ENCODE assay signal across 8 mouse cellular contexts in the genomic region with DNA sequence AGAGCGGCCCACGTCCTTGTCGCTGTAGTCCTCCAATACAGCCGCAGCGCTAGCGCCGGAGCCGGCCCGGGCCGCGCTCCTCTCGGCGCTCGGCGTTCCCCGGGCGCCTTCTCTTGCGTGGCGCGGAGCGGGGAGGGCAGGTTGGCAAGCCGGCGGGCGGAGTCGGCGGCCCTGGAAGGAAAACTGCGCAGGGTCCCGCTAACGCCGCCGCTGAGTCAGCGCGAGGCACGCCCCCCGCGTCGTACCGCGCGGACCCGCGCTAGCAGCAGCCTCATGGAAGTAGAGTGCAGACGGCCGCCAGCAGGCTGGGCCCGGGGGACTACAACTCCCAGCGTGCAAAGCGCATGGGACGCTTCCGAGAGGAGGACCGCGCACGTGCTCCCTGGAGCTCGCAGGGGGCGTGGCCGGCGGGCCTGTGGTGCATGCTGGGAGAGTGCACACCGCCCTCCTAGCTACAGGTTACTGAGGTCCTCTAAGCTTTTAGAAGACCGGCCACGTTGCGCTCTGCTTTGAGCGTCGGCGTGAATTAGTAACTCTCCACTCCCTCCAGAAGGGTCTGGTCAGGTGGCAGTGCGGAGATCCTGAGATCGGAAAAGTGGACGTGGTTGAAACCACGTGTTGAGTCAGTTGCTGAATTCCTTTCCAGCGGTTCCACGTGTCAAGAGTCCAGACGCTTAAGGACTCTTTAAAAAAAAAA. TPM values are rescaled to one million over a fixed set of nuclear protein-coding genes. Genes with fewer than 3 reads are reported as not detected.
DNase-seq lines count a peak whose midpoint lies in the region; ATAC-seq lines count a peak whose summit lies in the region.

A gene (minus strand): TSS at position 147 of the 697 bp plus-strand sequence.

- H3K27me3 ChIP-seq in heart, embryonic 14.5 days (ENCODE audit: control insufficient read depth, insufficient read depth, low read length) = no peaks in the 10 kb centered on the region
- no peaks in the 10 kb centered on the region for H3K27me3 ChIP-seq in liver, embryonic 13.5 days
- no peaks in the 10 kb centered on the region for H3K27me3 ChIP-seq in stomach, embryonic 16.5 days (ENCODE audit: control insufficient read depth, insufficient read depth, low read length)

- DNase-seq in c-Kit-negative CD71-positive TER-119-positive erythroid progenitor cells, embryonic 14.5 days (ENCODE audit: low read depth, low spot score) = peak; percentile 88
- DNase-seq in fibroblast of lung, adult 2 months (ENCODE audit: low read depth) = peak; percentile 94
- DNase-seq in kidney, postnatal 14 days = peak; percentile 99
- DNase-seq in liver, embryonic 13.5 days = peak; percentile 99
- DNase-seq in neural tube, embryonic 10.5 days (ENCODE audit: extremely low spot score, low spot score) = peak; percentile 99

- peaks cover 18% of the 10 kb centered on the region for H3K36me3 ChIP-seq in heart, embryonic 14.5 days (ENCODE audit: control insufficient read depth, insufficient read depth, low read length)
- H3K36me3 ChIP-seq in liver, embryonic 13.5 days = peaks cover 19% of the 10 kb centered on the region
- peaks cover 6% of the 10 kb centered on the region for H3K36me3 ChIP-seq in stomach, embryonic 16.5 days (ENCODE audit: control insufficient read depth, insufficient read depth, low read length)

- peak within 1 kb of the TSS; percentile 90 for H3K4me2 ChIP-seq in heart, embryonic 14.5 days (ENCODE audit: low read length)
- peak within 1 kb of the TSS; percentile 82 for H3K4me2 ChIP-seq in liver, embryonic 13.5 days
- peak within 1 kb of the TSS; percentile 64 for H3K4me2 ChIP-seq in stomach, embryonic 16.5 days (ENCODE audit: low read depth, low read length)

- under 1% methylated on average over 70 of the region's 70 CpGs for WGBS in heart, embryonic 14.5 days
- WGBS in liver, embryonic 13.5 days (ENCODE audit: insufficient replicate concordance) = under 1% methylated on average over 70 of the region's 70 CpGs
- under 1% methylated on average over 70 of the region's 70 CpGs for WGBS in stomach, embryonic 16.5 days

- no peaks in the 10 kb centered on the region for H3K9me3 ChIP-seq in heart, embryonic 14.5 days (ENCODE audit: control insufficient read depth, low read length)
- no peaks in the 10 kb centered on the region for H3K9me3 ChIP-seq in liver, embryonic 13.5 days (replicated peaks)
- H3K9me3 ChIP-seq in stomach, embryonic 16.5 days (replicated peaks; ENCODE audit: control insufficient read depth, low read length) = no peaks in the 10 kb centered on the region

- peak within 1 kb of the TSS; percentile 90 to 95 for H3K27ac ChIP-seq in heart, embryonic 14.5 days (replicated peaks in 1 of 2; ENCODE audit: control insufficient read depth in 1 of 2, insufficient read depth in 1 of 2, low read depth in 2 of 2, low read length in 2 of 2)
- H3K27ac ChIP-seq in liver, embryonic 13.5 days = peak within 1 kb of the TSS; percentile 95
- H3K27ac ChIP-seq in stomach, embryonic 16.5 days (ENCODE audit: low read length) = peak within 1 kb of the TSS; percentile 96

- H3K4me3 ChIP-seq in heart, embryonic 14.5 days (ENCODE audit: control insufficient read depth in 1 of 2, insufficient read depth in 1 of 2, low read depth in 1 of 2, low read length in 2 of 2) = peak within 1 kb of the TSS; percentile 71 to 96
- peak within 1 kb of the TSS; percentile 95 for H3K4me3 ChIP-seq in liver, embryonic 13.5 days (replicated peaks)
- H3K4me3 ChIP-seq in stomach, embryonic 16.5 days (replicated peaks; ENCODE audit: low read length) = peak within 1 kb of the TSS; percentile 92

- peak within 1 kb of the TSS; percentile 90 for H3K9ac ChIP-seq in heart, embryonic 14.5 days (ENCODE audit: low read length)
- H3K9ac ChIP-seq in liver, embryonic 13.5 days = peak within 1 kb of the TSS; percentile 99
- peak within 1 kb of the TSS; percentile 94 for H3K9ac ChIP-seq in stomach, embryonic 16.5 days (ENCODE audit: low read length)

- peak; percentile 94 for ATAC-seq in CD4-positive, CD25-positive, alpha-beta regulatory T cell, adult 4 months
- ATAC-seq in heart, embryonic 14.5 days (ENCODE audit: insufficient number of reproducible peaks, insufficient read depth, low FRiP score, low read depth) = peak; percentile 100
- ATAC-seq in liver, embryonic 13.5 days (ENCODE audit: low read depth) = peak; percentile 99
- peak; percentile 100 for ATAC-seq in stomach, embryonic 16.5 days (ENCODE audit: insufficient read depth, low FRiP score)

- H3K4me1 ChIP-seq in heart, embryonic 14.5 days (ENCODE audit: control insufficient read depth in 2 of 2, insufficient read depth in 2 of 2, low read length in 2 of 2) = peaks cover 6 to 11% of the 10 kb centered on the region in 2 experiments
- peaks cover 38% of the 10 kb centered on the region for H3K4me1 ChIP-seq in liver, embryonic 13.5 days (replicated peaks)
- H3K4me1 ChIP-seq in stomach, embryonic 16.5 days (ENCODE audit: control insufficient read depth, insufficient read depth, low read length) = peaks cover 12% of the 10 kb centered on the region

RNA-seq across cellular contexts. Expression of the gene that starts here (rescaled TPM):
- polyA plus RNA-seq in CD4-positive, CD25-positive, alpha-beta regulatory T cell, adult 4 months (2017; shearing (Covaris generic)) = 10 to 100 TPM; 14.3 to 20.0 TPM
- 28.7 and 38.4 TPM in 2 replicates for polyA plus RNA-seq in heart, embryonic 14.5 days (2014; fragmentation: Nextera tagmentation; extraction: Ambion mirVana)
- 39.9 and 50.2 TPM in 2 replicates for polyA plus RNA-seq in liver, embryonic 13.5 days (2015; fragmentation: Nextera tagmentation; extraction: Ambion mirVana)
- 53.9 and 56.1 TPM in 2 replicates for polyA plus RNA-seq in stomach, embryonic 16.5 days (2015; fragmentation: Nextera tagmentation; extraction: Ambion mirVana)

Comparison
In these comparisons a context has a peak if more than half of its experiments do, and no peak if none do; other contexts are left out.
1. Peak in every context shown above with its lines: DNase-seq, ATAC-seq, H3K4me3 ChIP-seq and H3K27ac ChIP-seq.